ENCODE assay signal across 8 mouse cellular contexts in the genomic region with DNA sequence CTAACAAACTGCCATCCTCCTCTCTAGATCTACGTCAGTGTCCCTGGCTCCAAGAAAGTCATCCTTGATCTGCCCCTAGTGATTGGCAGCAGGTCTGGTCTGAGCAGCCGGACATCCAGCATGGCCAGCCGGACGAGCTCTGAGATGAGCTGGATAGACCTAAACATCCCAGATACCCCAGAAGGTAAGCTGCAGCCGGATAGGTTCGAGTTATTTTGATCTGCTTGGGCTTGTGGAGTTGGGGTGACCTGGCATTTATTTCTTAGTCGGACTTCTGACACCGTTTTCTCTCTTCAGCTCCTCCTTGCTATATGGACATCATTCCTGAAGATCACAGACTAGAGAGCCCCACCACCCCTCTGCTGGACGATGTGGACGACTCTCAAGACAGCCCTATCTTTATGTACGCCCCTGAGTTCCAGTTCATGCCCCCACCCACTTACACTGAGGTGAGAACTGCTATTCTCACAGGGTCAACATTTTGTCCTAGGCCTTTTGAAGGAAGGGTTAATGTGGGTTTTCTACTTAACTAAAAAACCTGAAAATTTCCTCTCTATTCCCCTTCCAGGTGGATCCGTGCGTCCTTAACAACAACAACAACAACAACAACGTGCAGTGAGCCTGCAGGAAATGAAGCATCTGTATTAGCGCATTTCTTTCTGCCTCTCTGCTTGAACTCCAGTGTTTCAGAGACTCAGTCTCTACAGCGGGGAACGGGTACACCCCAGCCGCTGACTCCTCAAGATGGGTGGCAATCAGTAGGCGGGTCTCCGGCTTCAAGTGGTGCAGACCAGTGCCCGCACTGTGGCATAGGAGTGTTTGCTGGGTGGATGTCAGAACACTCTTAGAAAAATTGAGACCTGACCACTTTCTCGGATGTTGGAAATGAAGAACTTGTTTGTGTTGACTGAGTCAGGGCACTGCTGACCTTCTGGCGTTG. TPM values are rescaled to one million over a fixed set of nuclear protein-coding genes. Genes with fewer than 3 reads are reported as not detected.
DNase-seq lines count a peak whose midpoint lies in the region; ATAC-seq and TF ChIP-seq lines count a peak whose summit lies in the region.

No protein-coding gene starts in this region.

- DNase-seq in lung, adult 2 months, result peak; percentile 55
- DNase-seq in lung, adult 18-20 months, result no peak
- no peak for DNase-seq in forebrain, embryonic 14.5 days (ENCODE audit: low spot score)
- DNase-seq in kidney, adult 9 months, result peak; percentile 43
- no peak for DNase-seq in thymus, postnatal 25 days
- no peak for DNase-seq in urinary bladder, postnatal 36 days (ENCODE audit: low spot score in 2 of 2)
- DNase-seq in urinary bladder, adult 2 months (ENCODE audit: low spot score), result no peak

- peak overlapping the region; percentile 94 for H3K4me3 ChIP-seq in lung, adult 2 months (replicated peaks; ENCODE audit: extremely low read depth, low read depth, low read length)
- peak overlapping the region; percentile 66 for H3K4me3 ChIP-seq in forebrain, embryonic 14.5 days (ENCODE audit: low read depth, low read length)
- H3K4me3 ChIP-seq in midbrain, embryonic 16.5 days (ENCODE audit: low read depth, low read length), result peak overlapping the region; percentile 76

- peaks cover 20% of the 10 kb centered on the region for H3K4me1 ChIP-seq in lung, adult 2 months (ENCODE audit: control insufficient read depth, insufficient read depth, low read length)
- peaks cover 36% of the 10 kb centered on the region for H3K4me1 ChIP-seq in forebrain, embryonic 14.5 days (ENCODE audit: control insufficient read depth, insufficient read depth, low read length)
- H3K4me1 ChIP-seq in midbrain, embryonic 16.5 days (ENCODE audit: control insufficient read depth, insufficient read depth, low read length), result peaks cover 39% of the 10 kb centered on the region

- peak; percentile 65; the same call in 1 of the 2 replicates for TF ChIP-seq POLR2A in lung, adult 2 months (IDR thresholded peaks at IDR 0.05; ENCODE audit: borderline replicate concordance, extremely low read depth, low read depth, low read length)

- no peaks in the 10 kb centered on the region for H3K9me3 ChIP-seq in forebrain, embryonic 14.5 days (replicated peaks; ENCODE audit: control insufficient read depth, low read length)
- no peaks in the 10 kb centered on the region for H3K9me3 ChIP-seq in midbrain, embryonic 16.5 days (replicated peaks; ENCODE audit: control insufficient read depth, low read length, poor library complexity, severe bottlenecking)

- H3K9ac ChIP-seq in forebrain, embryonic 14.5 days (ENCODE audit: low read length), result peak overlapping the region; percentile 75
- no peak overlapping the region for H3K9ac ChIP-seq in midbrain, embryonic 16.5 days (ENCODE audit: low read depth, low read length)

- peaks cover 22% of the 10 kb centered on the region for H3K36me3 ChIP-seq in forebrain, embryonic 14.5 days (ENCODE audit: control insufficient read depth, insufficient read depth, low read length)
- 0 out of 2 replicates have a peak, but pooled peaks cover 3% of the 10 kb centered on the region for H3K36me3 ChIP-seq in midbrain, embryonic 16.5 days (ENCODE audit: control insufficient read depth, insufficient read depth, low read length)

- ATAC-seq in forebrain, embryonic 14.5 days, result no peak
- no peak for ATAC-seq in midbrain, embryonic 16.5 days

- H3K27me3 ChIP-seq in forebrain, embryonic 14.5 days (replicated peaks; ENCODE audit: control insufficient read depth, insufficient read depth, low read length), result no peaks in the 10 kb centered on the region
- no peaks in the 10 kb centered on the region for H3K27me3 ChIP-seq in midbrain, embryonic 16.5 days (ENCODE audit: control insufficient read depth, insufficient read depth, low read depth, low read length)

- H3K4me2 ChIP-seq in forebrain, embryonic 14.5 days (ENCODE audit: low read length), result peak overlapping the region; percentile 80
- peak overlapping the region; percentile 91 for H3K4me2 ChIP-seq in midbrain, embryonic 16.5 days (ENCODE audit: low read length)

- TF ChIP-seq CTCF in lung, adult 2 months (IDR thresholded peaks at IDR 0.05; ENCODE audit: insufficient read depth, low read length), result no peak

- WGBS in lung, adult 2 months, result 4% methylated on average over 23 of the region's 23 CpGs
- 90% methylated on average over 23 of the region's 23 CpGs for WGBS in forebrain, embryonic 14.5 days
- WGBS in midbrain, embryonic 16.5 days, result 88% methylated on average over 23 of the region's 23 CpGs

- no peak overlapping the region for H3K27ac ChIP-seq in forebrain, embryonic 14.5 days (ENCODE audit: low read depth, low read length)
- no peak overlapping the region for H3K27ac ChIP-seq in midbrain, embryonic 16.5 days (ENCODE audit: low read length)

RNA-seq across cellular contexts. Expression of gene Txnip, which starts 2.4 kb away (rescaled TPM):
- polyA plus RNA-seq in lung, adult 2 months (2012; rRNA removed), result 687 and 806 TPM in 2 replicates
- polyA plus RNA-seq in forebrain, embryonic 14.5 days (2014; fragmentation: Nextera tagmentation; extraction: Ambion mirVana), result 60.7 and 79.0 TPM in 2 replicates
- polyA plus RNA-seq in midbrain, embryonic 16.5 days (2015; fragmentation: Nextera tagmentation; extraction: Ambion mirVana), result 41.5 and 43.5 TPM in 2 replicates
- polyA plus RNA-seq in urinary bladder, adult 2 months (2012; rRNA removed), result 712 and 742 TPM in 2 replicates

RNA-seq across cellular contexts. Expression of gene Gm16253, which starts 16.6 kb away (rescaled TPM):
- polyA plus RNA-seq in lung, adult 2 months (2012; rRNA removed), result not detected in 2 replicates
- 0.45 TPM in 1 of 2 replicates, not detected in the other for polyA plus RNA-seq in forebrain, embryonic 14.5 days (2014; fragmentation: Nextera tagmentation; extraction: Ambion mirVana)
- polyA plus RNA-seq in midbrain, embryonic 16.5 days (2015; fragmentation: Nextera tagmentation; extraction: Ambion mirVana), result 1.6 and 1.8 TPM in 2 replicates
- polyA plus RNA-seq in urinary bladder, adult 2 months (2012; rRNA removed), result not detected in 2 replicates

RNA-seq across cellular contexts. Expression of gene Polr3gl, which starts 33.8 kb away (rescaled TPM):
- polyA plus RNA-seq in lung, adult 2 months (2012; rRNA removed), result 18.3 and 21.3 TPM in 2 replicates
- 8.0 and 8.2 TPM in 2 replicates for polyA plus RNA-seq in forebrain, embryonic 14.5 days (2014; fragmentation: Nextera tagmentation; extraction: Ambion mirVana)
- 36.7 and 38.8 TPM in 2 replicates for polyA plus RNA-seq in midbrain, embryonic 16.5 days (2015; fragmentation: Nextera tagmentation; extraction: Ambion mirVana)
- polyA plus RNA-seq in urinary bladder, adult 2 months (2012; rRNA removed), result 44.4 and 59.0 TPM in 2 replicates

RNA-seq across cellular contexts. Expression of gene Hfe2, which starts 35.2 kb away (rescaled TPM):
- 4.6 and 13.8 TPM in 2 replicates for polyA plus RNA-seq in lung, adult 2 months (2012; rRNA removed)
- polyA plus RNA-seq in forebrain, embryonic 14.5 days (2014; fragmentation: Nextera tagmentation; extraction: Ambion mirVana), result 0.41 and 0.52 TPM in 2 replicates
- 1.8 and 2.4 TPM in 2 replicates for polyA plus RNA-seq in midbrain, embryonic 16.5 days (2015; fragmentation: Nextera tagmentation; extraction: Ambion mirVana)
- polyA plus RNA-seq in urinary bladder, adult 2 months (2012; rRNA removed), result 0.09 and 0.11 TPM in 2 replicates

RNA-seq across cellular contexts. Expression of gene Ankrd34a, which starts 36.3 kb away (rescaled TPM):
- polyA plus RNA-seq in lung, adult 2 months (2012; rRNA removed), result 0.27 and 0.44 TPM in 2 replicates
- polyA plus RNA-seq in forebrain, embryonic 14.5 days (2014; fragmentation: Nextera tagmentation; extraction: Ambion mirVana), result 11.8 and 14.9 TPM in 2 replicates
- 16.4 and 20.6 TPM in 2 replicates for polyA plus RNA-seq in midbrain, embryonic 16.5 days (2015; fragmentation: Nextera tagmentation; extraction: Ambion mirVana)
- 0.70 and 1.1 TPM in 2 replicates for polyA plus RNA-seq in urinary bladder, adult 2 months (2012; rRNA removed)

Comparison
In these comparisons a context has a peak if more than half of its experiments do, and no peak if none do; other contexts are left out.
1. DNase-seq: peak in lung, adult 2 months (single experiment) and kidney, adult 9 months (single experiment); none in lung, adult 18-20 months (0 of 2), forebrain, embryonic 14.5 days (single experiment), thymus, postnatal 25 days (single experiment), urinary bladder, postnatal 36 days (0 of 2) and urinary bladder, adult 2 months (single experiment).
2. Peak in every context shown above with its lines, with median percentiles within 50 percentile points of each other: H3K4me3 ChIP-seq.